Mouse (Mus musculus): Measurements from ENCODE around the gene Kif21b. TPM values are rescaled to one million over a fixed set of nuclear protein-coding genes. Genes with fewer than 3 reads are reported as not detected.

Gene Kif21b
- polyA plus RNA-seq, 1 experiment from 2014 or later, result 47.9 TPM

- no peaks in the 10 kb centered on the region for H3K27me3 ChIP-seq (ENCODE audit: control insufficient read depth, insufficient read depth, low read depth, low read length)
- WGBS, result 48% methylated on average over 4 of the region's 4 CpGs
- no peak overlapping the region for H3K9ac ChIP-seq (ENCODE audit: low read depth, low read length)
- no peak overlapping the region for H3K4me3 ChIP-seq (ENCODE audit: low read depth, low read length)
- H3K9me3 ChIP-seq (replicated peaks; ENCODE audit: control insufficient read depth, low read length, poor library complexity, severe bottlenecking), result no peaks in the 10 kb centered on the region
- peak; percentile 52; the same call in 1 of the 2 replicates for ATAC-seq
- no peaks in the 10 kb centered on the region for H3K36me3 ChIP-seq (ENCODE audit: control insufficient read depth, insufficient read depth, low read length)
- H3K4me2 ChIP-seq (ENCODE audit: low read length), result no peak overlapping the region
- H3K4me1 ChIP-seq (ENCODE audit: control insufficient read depth, insufficient read depth, low read length), result peaks cover 12% of the 10 kb centered on the region
- no peak overlapping the region for H3K27ac ChIP-seq (ENCODE audit: low read length)
Measured at GRCm38 (mm10) chr1:136104741-136105140, 26.4 kb upstream of the Kif21b start.

GRCm38 (mm10) chr1:136109464-136109863 lies 21.7 kb upstream of the Kif21b start:
- 88% methylated on average over 2 of the region's 2 CpGs for WGBS
- ATAC-seq, result no peak

GRCm38 (mm10) chr1:136116183-136116582 lies 15.0 kb upstream of the Kif21b start:
- 33% methylated on average over 3 of the region's 3 CpGs for WGBS
- Histone ChIP-seq H3K4me3 (ENCODE audit: low read depth, low read length) (no peak overlapping the region), H3K9me3 (replicated peaks; ENCODE audit: control insufficient read depth, low read length, poor library complexity, severe bottlenecking) (no peaks in the 10 kb centered on the region), H3K4me2 (ENCODE audit: low read length) (no peak overlapping the region), H3K27ac (ENCODE audit: low read length) (no peak overlapping the region), H3K27me3 (ENCODE audit: control insufficient read depth, insufficient read depth, low read depth, low read length) (no peaks in the 10 kb centered on the region), H3K4me1 (ENCODE audit: control insufficient read depth, insufficient read depth, low read length) (peaks cover 5% of the 10 kb centered on the region; the same call in 1 of the 2 replicates), H3K9ac (ENCODE audit: low read depth, low read length) (no peak overlapping the region), H3K36me3 (ENCODE audit: control insufficient read depth, insufficient read depth, low read length) (no peaks in the 10 kb centered on the region)
- ATAC-seq, result no peak

More at GRCm38 (mm10) chr1:136109464-136109863, 21.7 kb upstream of the Kif21b start:
- H3K4me1 ChIP-seq (ENCODE audit: control insufficient read depth, insufficient read depth, low read length), result peaks cover 1% of the 10 kb centered on the region; the same call in 1 of the 2 replicates
- H3K4me2 ChIP-seq (ENCODE audit: low read length), result no peak overlapping the region
- no peaks in the 10 kb centered on the region for H3K27me3 ChIP-seq (ENCODE audit: control insufficient read depth, insufficient read depth, low read depth, low read length)
- no peak overlapping the region for H3K27ac ChIP-seq (ENCODE audit: low read length)
- H3K4me3 ChIP-seq (ENCODE audit: low read depth, low read length), result no peak overlapping the region
- H3K36me3 ChIP-seq (ENCODE audit: control insufficient read depth, insufficient read depth, low read length), result no peaks in the 10 kb centered on the region
- no peaks in the 10 kb centered on the region for H3K9me3 ChIP-seq (replicated peaks; ENCODE audit: control insufficient read depth, low read length, poor library complexity, severe bottlenecking)
- H3K9ac ChIP-seq (ENCODE audit: low read depth, low read length), result no peak overlapping the region

- 87% methylated on average over 9 of the region's 9 CpGs for WGBS
- no peak overlapping the region for H3K9ac ChIP-seq (ENCODE audit: low read depth, low read length)
- no peak overlapping the region for H3K4me2 ChIP-seq (ENCODE audit: low read length)
- no peaks in the 10 kb centered on the region for H3K27me3 ChIP-seq (ENCODE audit: control insufficient read depth, insufficient read depth, low read depth, low read length)
- no peak overlapping the region for H3K4me3 ChIP-seq (ENCODE audit: low read depth, low read length)
- no peaks in the 10 kb centered on the region for H3K36me3 ChIP-seq (ENCODE audit: control insufficient read depth, insufficient read depth, low read length)
- ATAC-seq, result no peak
- peaks cover 5% of the 10 kb centered on the region; the same call in 1 of the 2 replicates for H3K4me1 ChIP-seq (ENCODE audit: control insufficient read depth, insufficient read depth, low read length)
- no peaks in the 10 kb centered on the region for H3K9me3 ChIP-seq (replicated peaks; ENCODE audit: control insufficient read depth, low read length, poor library complexity, severe bottlenecking)
- no peak overlapping the region for H3K27ac ChIP-seq (ENCODE audit: low read length)
Measured at GRCm38 (mm10) chr1:136117069-136117468, 14.1 kb upstream of the Kif21b start.

- no peak for ATAC-seq
- H3K27ac ChIP-seq (ENCODE audit: low read length), result no peak overlapping the region
- 31% methylated on average over 8 of the region's 8 CpGs for WGBS
- no peak overlapping the region for H3K4me2 ChIP-seq (ENCODE audit: low read length)
- no peaks in the 10 kb centered on the region for H3K27me3 ChIP-seq (ENCODE audit: control insufficient read depth, insufficient read depth, low read depth, low read length)
- no peak overlapping the region for H3K4me3 ChIP-seq (ENCODE audit: low read depth, low read length)
- peaks cover 5% of the 10 kb centered on the region; the same call in 1 of the 2 replicates for H3K4me1 ChIP-seq (ENCODE audit: control insufficient read depth, insufficient read depth, low read length)
- H3K9me3 ChIP-seq (replicated peaks; ENCODE audit: control insufficient read depth, low read length, poor library complexity, severe bottlenecking), result no peaks in the 10 kb centered on the region
- no peaks in the 10 kb centered on the region for H3K36me3 ChIP-seq (ENCODE audit: control insufficient read depth, insufficient read depth, low read length)
- no peak overlapping the region for H3K9ac ChIP-seq (ENCODE audit: low read depth, low read length)
Measured at GRCm38 (mm10) chr1:136118875-136119274, 12.3 kb upstream of the Kif21b start.

GRCm38 (mm10) chr1:136119571-136120262 lies 11.5 kb upstream of the Kif21b start:
- Histone ChIP-seq H3K27ac (ENCODE audit: low read length) (no peak overlapping the region), H3K4me1 (ENCODE audit: control insufficient read depth, insufficient read depth, low read length) (peaks cover 5% of the 10 kb centered on the region; the same call in 1 of the 2 replicates), H3K27me3 (ENCODE audit: control insufficient read depth, insufficient read depth, low read depth, low read length) (no peaks in the 10 kb centered on the region), H3K9me3 (replicated peaks; ENCODE audit: control insufficient read depth, low read length, poor library complexity, severe bottlenecking) (no peaks in the 10 kb centered on the region), H3K9ac (ENCODE audit: low read depth, low read length) (no peak overlapping the region), H3K4me3 (ENCODE audit: low read depth, low read length) (no peak overlapping the region), H3K4me2 (ENCODE audit: low read length) (no peak overlapping the region), H3K36me3 (ENCODE audit: control insufficient read depth, insufficient read depth, low read length) (no peaks in the 10 kb centered on the region)
- 68% methylated on average over 7 of the region's 7 CpGs for WGBS
- ATAC-seq, result no peak

GRCm38 (mm10) chr1:136120263-136120603 lies 11.0 kb upstream of the Kif21b start:
- ATAC-seq, result no peak
- H3K4me3 ChIP-seq (ENCODE audit: low read depth, low read length), result no peak overlapping the region
- no peaks in the 10 kb centered on the region for H3K36me3 ChIP-seq (ENCODE audit: control insufficient read depth, insufficient read depth, low read length)
- no peaks in the 10 kb centered on the region for H3K27me3 ChIP-seq (ENCODE audit: control insufficient read depth, insufficient read depth, low read depth, low read length)
- H3K9me3 ChIP-seq (replicated peaks; ENCODE audit: control insufficient read depth, low read length, poor library complexity, severe bottlenecking), result no peaks in the 10 kb centered on the region
- 67% methylated on average over 1 of the region's 1 CpGs for WGBS
- peaks cover 5% of the 10 kb centered on the region; the same call in 1 of the 2 replicates for H3K4me1 ChIP-seq (ENCODE audit: control insufficient read depth, insufficient read depth, low read length)
- no peak overlapping the region for H3K27ac ChIP-seq (ENCODE audit: low read length)
- H3K4me2 ChIP-seq (ENCODE audit: low read length), result no peak overlapping the region
- H3K9ac ChIP-seq (ENCODE audit: low read depth, low read length), result no peak overlapping the region

- no peak for ATAC-seq
- Histone ChIP-seq H3K27me3 (ENCODE audit: control insufficient read depth, insufficient read depth, low read depth, low read length) (no peaks in the 10 kb centered on the region), H3K27ac (ENCODE audit: low read length) (no peak overlapping the region), H3K4me1 (ENCODE audit: control insufficient read depth, insufficient read depth, low read length) (peaks cover 5% of the 10 kb centered on the region; the same call in 1 of the 2 replicates), H3K4me2 (ENCODE audit: low read length) (no peak overlapping the region), H3K36me3 (ENCODE audit: control insufficient read depth, insufficient read depth, low read length) (no peaks in the 10 kb centered on the region), H3K9ac (ENCODE audit: low read depth, low read length) (no peak overlapping the region), H3K4me3 (ENCODE audit: low read depth, low read length) (no peak overlapping the region), H3K9me3 (replicated peaks; ENCODE audit: control insufficient read depth, low read length, poor library complexity, severe bottlenecking) (no peaks in the 10 kb centered on the region)
- 47% methylated on average over 6 of the region's 6 CpGs for WGBS
Measured at GRCm38 (mm10) chr1:136120785-136121184, 10.4 kb upstream of the Kif21b start.

- ATAC-seq, result no peak
- Histone ChIP-seq H3K4me3 (ENCODE audit: low read depth, low read length) (no peak overlapping the region), H3K4me2 (ENCODE audit: low read length) (no peak overlapping the region), H3K27me3 (ENCODE audit: control insufficient read depth, insufficient read depth, low read depth, low read length) (no peaks in the 10 kb centered on the region), H3K4me1 (ENCODE audit: control insufficient read depth, insufficient read depth, low read length) (peaks cover 5% of the 10 kb centered on the region; the same call in 1 of the 2 replicates), H3K27ac (ENCODE audit: low read length) (no peak overlapping the region), H3K36me3 (ENCODE audit: control insufficient read depth, insufficient read depth, low read length) (no peaks in the 10 kb centered on the region), H3K9ac (ENCODE audit: low read depth, low read length) (no peak overlapping the region), H3K9me3 (replicated peaks; ENCODE audit: control insufficient read depth, low read length, poor library complexity, severe bottlenecking) (no peaks in the 10 kb centered on the region)
- WGBS, result 84% methylated on average over 8 of the region's 8 CpGs
Measured at GRCm38 (mm10) chr1:136122030-136122429, 9.2 kb upstream of the Kif21b start.
